Mouse (Mus musculus): ENCODE measurements at regions not wholly inside any gene's neighbourhood (a gene's known extent, or its start where the extent isn't known, plus 50 kb on each side); places are given as distances from the start of the nearest gene placed in this dataset.

- DNase-seq (ENCODE audit: low spot score in 2 of 2) = no peak
These were observed 278.5 kb downstream of the Olfr1505 start for GRCm38 (mm10) chr19:14191820-14192219.

- DNase-seq (ENCODE audit: low spot score in 2 of 2) = no peak
These were observed 284.5 kb downstream of the Olfr1505 start for GRCm38 (mm10) chr19:14197864-14198263.

GRCm38 (mm10) chr19:14220507-14220909 is 307.2 kb downstream of the Olfr1505 start:
- DNase-seq (ENCODE audit: low spot score in 2 of 2) = no peak

- DNase-seq (ENCODE audit: low spot score in 2 of 2) = no peak
These were observed 311.8 kb downstream of the Olfr1505 start for GRCm38 (mm10) chr19:14225061-14225696.

- no peak for DNase-seq (ENCODE audit: low spot score in 2 of 2)
These were observed 312.5 kb downstream of the Olfr1505 start for GRCm38 (mm10) chr19:14225787-14226186.

GRCm38 (mm10) chr19:14226521-14226920 is 313.2 kb downstream of the Olfr1505 start:
- DNase-seq (ENCODE audit: low spot score in 2 of 2) = no peak

- no peak for DNase-seq (ENCODE audit: low spot score in 2 of 2)
These were observed 330.2 kb downstream of the Olfr1505 start for GRCm38 (mm10) chr19:14243565-14243964.

- DNase-seq (ENCODE audit: low spot score in 2 of 2) = no peak
These were observed 333.8 kb downstream of the Olfr1505 start for GRCm38 (mm10) chr19:14246973-14247614.

- DNase-seq (ENCODE audit: low spot score in 2 of 2) = no peak
These were observed 334.6 kb downstream of the Olfr1505 start for GRCm38 (mm10) chr19:14247979-14248378.

- DNase-seq (ENCODE audit: low spot score in 2 of 2) = no peak
These were observed 339.2 kb downstream of the Tle4 start for GRCm38 (mm10) chr19:14258621-14259051.

- no peak for DNase-seq (ENCODE audit: low spot score in 2 of 2)
These were observed 338.6 kb downstream of the Tle4 start for GRCm38 (mm10) chr19:14259223-14259622.

GRCm38 (mm10) chr19:14289331-14289737 is 308.5 kb downstream of the Tle4 start:
- no peak for DNase-seq (ENCODE audit: low spot score in 2 of 2)

- DNase-seq (ENCODE audit: low spot score in 2 of 2) = no peak
These were observed 306.9 kb downstream of the Tle4 start for GRCm38 (mm10) chr19:14290911-14291310.

GRCm38 (mm10) chr19:14293172-14293571 is 304.7 kb downstream of the Tle4 start:
- DNase-seq (ENCODE audit: low spot score in 2 of 2) = no peak

- no peak for DNase-seq (ENCODE audit: low spot score in 2 of 2)
These were observed 296.5 kb downstream of the Tle4 start for GRCm38 (mm10) chr19:14301176-14301943.

- no peak for DNase-seq (ENCODE audit: low spot score in 2 of 2)
These were observed 283.6 kb downstream of the Tle4 start for GRCm38 (mm10) chr19:14314301-14314700.

- no peak for DNase-seq (ENCODE audit: low spot score in 2 of 2)
These were observed 278.1 kb downstream of the Tle4 start for GRCm38 (mm10) chr19:14319677-14320191.

GRCm38 (mm10) chr19:14325353-14326052 is 272.3 kb downstream of the Tle4 start:
- no peak for DNase-seq (ENCODE audit: low spot score in 2 of 2)

- no peak for DNase-seq (ENCODE audit: low spot score in 2 of 2)
These were observed 264.5 kb downstream of the Tle4 start for GRCm38 (mm10) chr19:14333041-14334012.

- no peak for DNase-seq (ENCODE audit: low spot score in 2 of 2)
These were observed 260.8 kb downstream of the Tle4 start for GRCm38 (mm10) chr19:14337025-14337424.

- no peak for DNase-seq (ENCODE audit: low spot score in 2 of 2)
These were observed 257.1 kb downstream of the Tle4 start for GRCm38 (mm10) chr19:14340759-14341158.

All from urinary bladder, postnatal 4 days (tissue).